Mouse (Mus musculus): ENCODE results near the gene Fhad1. TPM values are rescaled to one million over a fixed set of nuclear protein-coding genes. Genes with fewer than 3 reads are reported as not detected.

Gene Fhad1
- total RNA-seq, 2 experiments from 2014 or later = 0.17 to 0.48 TPM

- intact Hi-C loops (cut with DNase I) = no loop called here
- no peak for DNase-seq
Observed at GRCm38 (mm10) chr4:141949436-141949835, 65.4 kb downstream of the Fhad1 start.

GRCm38 (mm10) chr4:141948822-141949221, 66.1 kb downstream of the Fhad1 start:
- DNase-seq = no peak

GRCm38 (mm10) chr4:141942403-141942802, 72.5 kb downstream of the Fhad1 start:
- DNase-seq = no peak
- intact Hi-C loops (cut with DNase I) = no loop called here

More at GRCm38 (mm10) chr4:141948822-141949221, 66.1 kb downstream of the Fhad1 start:
- intact Hi-C loops (cut with DNase I) = no loop called here

GRCm38 (mm10) chr4:141941289-141941688, 73.6 kb downstream of the Fhad1 start:
- DNase-seq = no peak
- intact Hi-C loops (cut with DNase I) = no loop called here

- intact Hi-C loops (cut with DNase I) = no loop called here
- DNase-seq = no peak
Observed at GRCm38 (mm10) chr4:141938535-141938934, 76.3 kb downstream of the Fhad1 start.

- no peak for DNase-seq
Observed at GRCm38 (mm10) chr4:141932785-141933574, 81.9 kb downstream of the Fhad1 start.

GRCm38 (mm10) chr4:141931526-141931925, 83.4 kb downstream of the Fhad1 start:
- no peak for DNase-seq
- intact Hi-C loops (cut with DNase I) = no loop called here

More at GRCm38 (mm10) chr4:141932785-141933574, 81.9 kb downstream of the Fhad1 start:
- intact Hi-C loops (cut with DNase I) = no loop called here

GRCm38 (mm10) chr4:141930001-141930400, 84.9 kb downstream of the Fhad1 start:
- intact Hi-C loops (cut with DNase I) = no loop called here

GRCm38 (mm10) chr4:141928881-141929281, 86.0 kb downstream of the Fhad1 start:
- peak; percentile 52 to 55 for DNase-seq
- intact Hi-C loops (cut with DNase I) = no loop called here

More at GRCm38 (mm10) chr4:141930001-141930400, 84.9 kb downstream of the Fhad1 start:
- no peak for DNase-seq

GRCm38 (mm10) chr4:141925781-141926345, 89.0 kb downstream of the Fhad1 start:
- intact Hi-C loops (cut with DNase I) = no loop called here
- no peak for DNase-seq

GRCm38 (mm10) chr4:141923961-141924360, 90.9 kb downstream of the Fhad1 start:
- no peak for DNase-seq
- intact Hi-C loops (cut with DNase I) = no loop called here

- intact Hi-C loops (cut with DNase I) = no loop called here
- DNase-seq = no peak
Observed at GRCm38 (mm10) chr4:141920391-141920790, 94.5 kb downstream of the Fhad1 start.

GRCm38 (mm10) chr4:141917735-141918419, 97.0 kb downstream of the Fhad1 start:
- intact Hi-C loops (cut with DNase I) = loop anchor here (5.0 kb wide), 1 partner anchor 46 kb away; the partner anchor contains the start of gene Efhd2
- no peak for DNase-seq

GRCm38 (mm10) chr4:141914040-141914439, 100.8 kb downstream of the Fhad1 start:
- peak; percentile 72 to 83 for DNase-seq
- intact Hi-C loops (cut with DNase I) = no loop called here

- intact Hi-C loops (cut with DNase I) = no loop called here
- DNase-seq = peak; percentile 24 to 55
Observed at GRCm38 (mm10) chr4:141913201-141913993, 101.5 kb downstream of the Fhad1 start.

GRCm38 (mm10) chr4:141904710-141905109, 110.2 kb downstream of the Fhad1 start:
- intact Hi-C loops (cut with DNase I) = no loop called here
- no peak for DNase-seq

GRCm38 (mm10) chr4:141902479-141902858, 112.4 kb downstream of the Fhad1 start:
- no peak for DNase-seq
- intact Hi-C loops (cut with DNase I) = no loop called here

- DNase-seq = no peak
- intact Hi-C loops (cut with DNase I) = no loop called here
Observed at GRCm38 (mm10) chr4:141901711-141902478, 113.0 kb downstream of the Fhad1 start.

- no peak for DNase-seq
- intact Hi-C loops (cut with DNase I) = no loop called here
Observed at GRCm38 (mm10) chr4:141900421-141900820, 114.5 kb downstream of the Fhad1 start.

GRCm38 (mm10) chr4:141899936-141900335, 114.9 kb downstream of the Fhad1 start:
- intact Hi-C loops (cut with DNase I) = no loop called here
- DNase-seq = peak; percentile 38 to 53
